Mouse (Mus musculus): ENCODE results near the gene Zcchc13.

Gene Zcchc13

DNA sequence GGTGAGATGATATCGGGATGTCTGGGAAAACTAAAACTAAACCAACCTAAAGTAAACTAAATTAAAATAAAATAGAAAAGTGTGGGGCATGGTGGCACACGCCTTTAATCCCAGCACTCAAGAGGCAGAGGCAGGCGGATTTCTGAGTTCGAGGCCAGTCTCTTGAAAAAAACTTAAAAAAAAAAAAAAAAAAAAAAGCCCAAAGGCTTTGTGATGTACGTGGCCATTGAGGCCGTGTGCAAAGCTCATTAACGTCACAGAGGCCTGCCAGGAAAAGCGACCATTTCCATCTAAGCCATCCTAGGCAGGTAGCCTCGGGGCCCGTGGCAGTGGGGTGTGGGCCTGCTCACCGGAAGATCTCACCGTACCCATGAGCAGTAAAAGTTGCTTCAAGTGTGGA lies at the start of gene Zcchc13:
TSS of gene Zcchc13 (plus strand) at position 284 of the 400 bp plus-strand sequence.
- DNase-seq, result no peak

DNA sequence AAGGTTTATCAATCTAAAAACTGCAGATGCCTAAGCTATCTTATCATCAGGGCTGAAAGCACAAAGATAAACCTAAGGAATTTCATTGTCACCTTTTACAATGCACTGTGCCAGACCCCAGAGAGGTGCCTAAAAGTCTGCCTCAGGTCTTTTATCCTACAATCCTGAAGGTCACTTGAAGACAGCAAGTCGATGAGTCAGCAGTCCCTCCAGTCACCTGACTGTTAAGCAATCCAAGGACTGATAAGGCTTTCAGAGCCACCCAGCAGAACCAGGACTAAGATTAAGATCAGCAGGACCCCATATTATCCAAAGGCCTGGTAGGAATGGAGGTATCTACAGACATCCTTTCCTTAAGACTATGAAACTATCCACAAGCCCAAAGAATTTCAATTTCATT lies 46.1 kb upstream of the Zcchc13 start:
- DNase-seq, result no peak

DNA sequence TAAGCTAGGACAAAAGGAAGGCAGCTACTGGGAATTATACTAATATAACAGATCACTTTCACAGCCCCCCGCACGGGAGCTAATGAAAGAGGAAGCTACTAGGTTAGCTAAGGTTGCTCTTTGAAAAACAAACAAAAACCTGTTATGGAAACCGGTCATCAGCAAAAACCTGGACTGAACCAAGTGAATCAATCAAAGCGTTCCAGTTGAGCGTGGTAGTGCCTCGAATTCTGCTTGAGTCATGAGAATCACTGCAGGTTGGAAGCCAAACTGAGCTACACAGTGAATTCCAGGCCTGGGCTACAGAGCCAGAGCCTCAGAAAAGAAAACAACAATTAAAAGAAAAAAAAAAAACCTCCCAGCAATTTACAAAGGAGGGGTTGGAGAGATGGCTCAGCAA lies 38.3 kb upstream of the Zcchc13 start:
- DNase-seq, result no peak

DNA sequence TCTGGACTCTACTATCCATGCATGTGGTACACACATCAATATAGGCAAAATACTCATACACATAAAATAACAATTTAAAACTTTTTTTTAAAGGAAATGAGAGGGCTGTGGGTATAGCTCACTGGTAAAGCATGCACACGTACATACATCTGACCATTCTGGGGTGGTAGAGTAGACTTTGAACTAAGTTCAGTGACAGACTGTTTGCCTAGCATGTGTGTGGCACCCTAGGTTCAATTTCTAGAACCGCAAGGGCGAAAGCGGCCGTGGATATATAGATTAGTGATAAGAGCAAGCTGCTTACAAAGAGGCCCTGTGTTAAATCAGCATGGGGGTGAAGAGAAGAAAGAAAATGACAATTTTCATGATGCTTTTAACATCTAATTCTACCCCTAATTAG lies 27.8 kb upstream of the Zcchc13 start:
- no peak for DNase-seq

DNA sequence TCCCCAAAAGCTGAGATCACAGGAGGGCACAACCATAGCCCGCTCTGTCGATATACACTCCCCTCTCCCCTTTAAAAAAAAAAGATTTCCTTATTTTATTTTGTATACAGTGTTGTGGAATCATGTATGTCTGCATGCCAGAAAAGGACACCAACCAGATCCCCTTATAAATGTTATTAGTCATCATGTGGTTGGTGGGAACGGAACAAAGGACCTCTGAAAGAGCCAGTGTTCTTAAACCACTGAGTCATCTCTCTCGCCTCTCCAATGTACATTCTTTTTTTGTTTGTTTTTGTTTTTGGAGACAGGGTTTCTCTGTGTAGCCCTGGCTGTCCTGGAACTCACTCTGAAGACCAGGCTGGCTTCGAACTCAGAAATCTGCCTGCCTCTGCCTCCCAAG lies 26.2 kb upstream of the Zcchc13 start:
- DNase-seq, result no peak

DNA sequence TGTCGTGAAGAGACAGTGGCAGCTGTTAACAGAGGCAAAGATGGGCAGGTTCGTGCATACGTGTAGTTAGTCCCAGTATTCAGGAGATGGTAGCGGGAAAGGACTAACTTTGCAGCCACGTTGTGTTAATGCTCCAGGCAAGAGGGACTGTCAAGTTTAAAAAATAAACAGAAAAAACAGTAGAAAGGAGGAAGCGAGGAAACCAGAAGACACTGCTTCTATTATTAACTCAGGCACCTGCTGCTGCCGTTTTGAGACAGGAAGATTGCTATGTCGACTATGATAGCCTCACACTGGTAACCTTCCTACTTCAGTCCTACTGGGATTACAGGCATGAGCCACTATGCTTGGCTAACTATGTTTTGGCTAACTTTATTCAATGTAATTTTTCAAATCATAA lies 24.9 kb upstream of the Zcchc13 start:
- no peak for DNase-seq

DNA sequence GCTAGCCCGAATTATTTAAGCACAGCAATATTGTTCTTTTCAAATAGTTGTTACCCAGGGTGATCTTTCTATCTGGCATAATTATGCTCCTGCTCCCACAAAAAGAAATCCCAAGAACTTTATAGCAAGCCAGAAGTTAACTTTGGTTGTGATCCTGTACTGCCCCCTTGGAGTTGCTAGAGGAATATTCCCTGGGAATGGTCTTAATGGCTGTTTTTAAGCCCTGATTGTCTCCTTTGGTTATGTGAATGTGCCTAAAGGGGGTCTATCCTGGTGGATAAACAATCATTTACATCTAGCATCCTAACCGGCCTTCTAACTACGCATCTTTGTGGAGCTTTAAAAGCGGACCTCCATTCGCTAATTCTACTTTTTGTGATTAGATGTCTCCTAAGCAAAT lies 20.0 kb upstream of the Zcchc13 start:
- no peak for DNase-seq

DNA sequence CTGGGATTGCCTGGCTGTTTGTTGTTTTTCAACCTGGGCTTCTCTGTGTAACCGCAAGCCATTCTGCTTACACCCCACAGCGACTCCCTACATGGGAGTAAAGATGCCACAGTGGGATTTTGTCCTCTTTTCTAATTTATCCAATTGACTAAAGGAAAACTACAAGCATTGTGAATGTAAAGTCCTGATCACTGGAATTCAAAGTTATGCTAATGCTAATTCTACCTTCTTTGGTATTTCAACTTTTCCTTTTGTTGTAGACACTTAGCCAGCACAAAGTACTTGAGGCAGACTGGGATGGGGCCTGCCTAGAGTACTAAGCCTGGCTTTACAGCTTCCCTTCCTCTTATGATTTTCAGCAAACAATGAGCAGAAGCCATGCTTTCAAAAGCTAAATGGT lies 18.9 kb upstream of the Zcchc13 start:
- no peak for DNase-seq

DNA sequence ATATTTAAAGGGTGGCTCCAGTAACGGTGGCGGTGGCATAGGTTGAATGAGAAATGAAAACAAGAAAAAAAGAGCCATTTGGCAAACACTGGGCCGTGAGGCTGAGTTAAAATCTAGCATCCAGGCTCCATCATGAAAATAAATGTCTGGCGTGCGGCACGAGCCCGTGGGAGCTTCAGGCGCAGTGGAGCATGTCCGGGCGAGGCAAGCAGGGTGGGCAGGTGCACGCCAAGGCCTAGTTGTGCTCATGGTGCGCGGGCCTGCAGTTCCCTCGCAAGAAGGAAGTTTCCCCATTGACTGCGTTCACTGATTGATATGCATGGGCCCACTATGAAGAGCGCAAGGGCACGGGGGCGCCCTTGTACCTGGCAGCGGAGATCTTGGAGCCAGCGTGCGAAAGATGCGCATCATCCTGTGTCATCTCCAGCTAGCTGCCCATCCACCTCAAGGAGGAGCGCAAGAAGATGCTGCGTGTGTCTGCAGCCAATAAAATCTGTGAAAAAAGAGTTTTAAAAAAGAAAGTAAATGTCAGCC lies 15.6 kb upstream of the Zcchc13 start:
- no peak for DNase-seq

DNA sequence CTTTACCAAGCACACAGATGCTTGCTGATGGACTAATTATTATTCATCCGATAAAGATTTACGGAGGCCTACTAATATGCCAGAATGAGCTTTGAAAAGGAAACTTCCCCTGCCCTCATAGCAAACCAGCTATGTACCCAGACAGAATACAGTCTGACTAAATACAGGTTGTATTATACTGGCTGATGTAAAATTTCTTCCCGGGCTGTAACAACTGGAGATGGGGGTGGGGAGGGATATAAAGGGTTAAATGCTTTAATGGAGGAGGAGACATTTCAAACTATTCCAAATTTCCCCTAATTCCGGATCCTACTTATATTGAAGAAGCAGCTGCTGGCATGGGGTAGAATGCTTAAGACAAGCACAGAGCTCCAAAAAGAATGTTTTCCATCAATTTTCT lies 14.9 kb upstream of the Zcchc13 start:
- no peak for DNase-seq

DNA sequence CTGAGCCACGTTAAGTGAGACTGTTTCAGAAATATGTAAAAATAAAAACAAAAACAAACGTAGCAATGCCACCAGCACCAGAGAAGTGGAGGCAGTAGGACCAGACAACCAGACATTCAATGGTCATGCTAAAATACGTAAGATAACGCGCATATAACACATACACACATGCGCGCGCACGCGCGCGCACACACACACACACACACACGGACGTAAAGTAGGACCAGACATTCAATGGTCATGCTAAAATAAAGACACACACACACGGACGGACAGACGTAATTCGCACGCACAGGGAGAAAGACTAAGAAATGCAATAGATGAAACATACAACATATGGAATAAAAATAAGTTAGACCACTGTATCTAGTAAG lies 14.2 kb upstream of the Zcchc13 start:
- DNase-seq, result peak; percentile 40 to 53

DNA sequence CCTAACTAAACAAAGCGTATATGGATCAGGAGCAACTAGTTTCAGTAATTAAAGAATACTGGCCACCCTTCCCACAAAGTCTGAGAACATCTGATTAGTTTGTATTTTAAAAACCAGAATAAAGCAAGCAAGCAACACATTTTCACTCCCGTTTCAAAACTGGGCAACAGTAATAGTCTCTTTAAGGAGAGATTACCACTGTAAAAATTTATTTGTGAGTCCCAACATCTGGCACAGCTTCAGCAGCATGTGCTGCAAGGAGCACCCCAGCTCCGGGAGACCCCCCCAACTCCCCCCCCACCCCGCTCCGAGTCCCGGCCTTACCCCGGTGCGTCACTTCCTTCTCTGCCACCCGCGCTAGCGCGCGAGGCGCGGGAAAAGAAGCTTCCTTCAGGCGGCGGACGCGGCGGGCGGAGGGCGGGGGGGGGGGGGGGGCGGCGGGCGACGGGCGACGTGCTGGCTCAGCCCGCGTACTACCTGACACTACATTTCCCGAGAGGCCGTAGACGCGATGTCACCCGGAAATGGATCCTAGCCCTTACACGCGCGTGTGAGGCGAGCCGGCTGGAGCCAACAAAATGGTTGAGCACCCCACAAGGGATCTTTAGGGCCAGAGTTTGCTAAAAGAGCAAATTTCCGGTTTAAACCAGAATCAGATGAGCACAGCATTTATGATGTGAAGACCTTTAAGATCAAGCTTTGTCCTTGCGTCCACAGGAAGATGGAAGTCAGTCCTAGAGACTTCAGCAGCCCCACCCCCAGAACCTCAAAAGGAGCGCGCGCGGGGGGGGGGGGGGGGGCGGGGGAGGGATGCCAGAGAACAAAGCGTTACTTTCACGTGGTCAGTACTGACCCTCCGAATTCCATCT lies 13.6 kb upstream of the Zcchc13 start:
- peak; percentile 74 to 85 for DNase-seq

DNA sequence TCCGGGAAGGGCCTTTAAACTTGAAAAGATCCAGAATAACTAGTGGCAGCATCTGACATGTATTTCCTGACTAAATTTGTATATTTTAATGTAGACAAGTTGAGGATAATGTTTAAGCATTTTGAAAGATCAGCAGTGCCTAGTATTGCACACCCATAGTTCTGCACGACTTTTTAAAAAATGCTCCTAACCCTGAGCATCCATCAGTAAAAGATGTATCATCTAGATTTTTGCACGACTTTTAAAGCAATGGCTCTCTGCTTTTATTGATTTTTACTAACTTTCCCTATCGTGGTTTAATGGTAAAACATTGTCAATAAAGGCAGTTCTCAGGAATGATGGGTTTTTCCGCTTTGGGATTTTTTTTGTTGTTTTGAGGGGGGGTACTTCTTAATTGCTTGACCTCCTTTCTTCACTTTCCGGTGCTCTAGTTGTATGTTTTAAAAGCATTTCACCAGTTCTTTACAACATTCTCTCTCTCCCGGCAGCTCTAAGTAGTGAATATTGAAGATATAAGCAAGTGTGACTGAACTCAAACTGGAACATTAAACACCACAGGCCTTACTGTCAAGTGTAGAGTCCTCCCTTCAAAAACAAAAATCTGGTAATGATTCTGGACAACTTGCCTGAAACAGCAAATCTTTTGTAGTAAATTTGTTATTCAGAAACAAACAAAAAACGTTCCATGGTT lies 12.8 kb upstream of the Zcchc13 start:
- DNase-seq, result no peak

DNA sequence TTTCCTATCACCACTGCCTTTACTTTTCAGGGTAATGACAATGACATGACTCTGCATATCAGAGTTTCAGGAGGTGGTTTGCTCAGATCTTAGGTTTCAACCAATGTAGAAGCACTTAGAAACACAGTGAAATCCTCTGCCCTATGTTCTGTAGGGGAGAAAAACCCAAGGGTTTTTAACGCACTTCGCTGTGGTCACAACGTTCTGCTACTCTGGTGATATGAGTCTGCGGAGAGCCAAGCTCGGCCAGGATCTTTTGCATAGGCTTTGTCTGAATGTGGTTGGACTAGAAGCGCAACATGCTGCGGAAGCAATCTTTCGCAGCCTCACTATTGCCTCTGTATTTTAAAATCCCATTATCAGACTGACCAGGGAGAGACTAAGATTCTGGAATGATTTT lies 8.6 kb upstream of the Zcchc13 start:
- DNase-seq, result no peak

DNA sequence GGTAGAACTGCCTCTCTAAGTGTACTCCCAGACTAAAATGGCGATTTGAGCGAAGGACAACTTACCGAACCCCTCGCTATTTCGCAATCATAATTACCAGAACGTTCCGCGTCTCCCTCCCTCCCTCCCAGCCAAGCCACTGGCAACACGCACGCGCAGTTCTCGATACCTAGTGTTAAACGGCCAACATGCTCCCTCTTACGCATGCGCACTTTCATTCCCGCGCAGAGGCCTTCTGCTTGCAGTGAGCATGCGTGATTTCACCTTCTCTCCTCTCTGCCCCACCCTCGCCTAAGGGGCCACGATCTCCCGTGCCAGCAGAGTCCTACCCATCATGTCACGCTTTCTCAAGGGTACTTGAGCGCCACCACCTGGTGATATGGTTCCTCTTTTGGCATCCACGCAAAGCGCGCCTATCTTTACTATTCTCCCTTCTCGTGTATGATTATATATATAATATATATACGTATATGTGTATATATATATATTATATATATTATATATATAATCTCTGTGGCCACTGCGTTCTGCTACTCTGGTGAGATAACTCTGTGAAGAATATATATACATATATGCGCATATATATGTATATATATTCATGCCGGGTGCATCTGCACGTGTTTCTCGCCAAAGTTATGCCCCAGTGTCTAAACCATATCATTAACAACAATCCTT lies 8.0 kb upstream of the Zcchc13 start:
- DNase-seq, result peak; percentile 90 to 97

DNA sequence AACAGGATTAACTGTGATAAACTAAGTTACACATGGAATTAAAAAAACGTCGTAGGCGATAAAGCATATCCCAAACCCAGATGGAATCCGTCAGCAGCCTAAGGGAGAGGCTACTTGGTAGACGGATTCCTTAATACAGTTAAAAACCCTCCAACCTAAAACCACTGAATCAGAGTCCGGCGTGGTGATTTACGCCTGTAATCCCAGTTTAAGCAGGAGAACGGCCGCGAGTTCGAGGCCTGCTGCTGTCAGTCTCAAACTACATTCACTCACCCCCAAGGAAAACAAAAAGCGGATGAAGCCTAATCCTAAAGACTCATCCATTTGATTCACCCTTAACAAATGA lies 7.5 kb upstream of the Zcchc13 start:
- peak in 1 of 2 experiments; percentile 41 for DNase-seq

DNA sequence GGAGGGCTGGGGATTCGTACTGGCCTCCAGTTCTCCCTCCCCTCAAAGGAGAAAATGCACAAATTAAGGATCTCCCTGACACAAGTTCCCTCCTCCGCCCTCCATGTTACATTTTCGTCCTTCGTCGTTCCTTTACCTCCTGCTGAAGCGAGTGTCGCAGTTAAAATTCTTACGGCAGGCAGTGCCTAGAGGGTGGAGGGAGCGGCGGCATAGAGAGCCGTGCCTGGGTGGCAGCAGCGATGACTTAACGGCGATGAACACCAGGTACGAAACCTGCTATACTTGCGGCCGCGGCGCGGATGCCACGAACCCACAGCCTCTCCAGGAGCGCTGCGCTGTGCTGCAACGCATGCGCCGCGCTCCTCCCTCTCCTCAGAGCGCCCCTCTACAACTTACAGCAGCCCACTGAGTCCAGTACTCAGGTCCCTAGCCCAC lies 7.0 kb upstream of the Zcchc13 start:
- DNase-seq, result peak; percentile 54 to 55

DNA sequence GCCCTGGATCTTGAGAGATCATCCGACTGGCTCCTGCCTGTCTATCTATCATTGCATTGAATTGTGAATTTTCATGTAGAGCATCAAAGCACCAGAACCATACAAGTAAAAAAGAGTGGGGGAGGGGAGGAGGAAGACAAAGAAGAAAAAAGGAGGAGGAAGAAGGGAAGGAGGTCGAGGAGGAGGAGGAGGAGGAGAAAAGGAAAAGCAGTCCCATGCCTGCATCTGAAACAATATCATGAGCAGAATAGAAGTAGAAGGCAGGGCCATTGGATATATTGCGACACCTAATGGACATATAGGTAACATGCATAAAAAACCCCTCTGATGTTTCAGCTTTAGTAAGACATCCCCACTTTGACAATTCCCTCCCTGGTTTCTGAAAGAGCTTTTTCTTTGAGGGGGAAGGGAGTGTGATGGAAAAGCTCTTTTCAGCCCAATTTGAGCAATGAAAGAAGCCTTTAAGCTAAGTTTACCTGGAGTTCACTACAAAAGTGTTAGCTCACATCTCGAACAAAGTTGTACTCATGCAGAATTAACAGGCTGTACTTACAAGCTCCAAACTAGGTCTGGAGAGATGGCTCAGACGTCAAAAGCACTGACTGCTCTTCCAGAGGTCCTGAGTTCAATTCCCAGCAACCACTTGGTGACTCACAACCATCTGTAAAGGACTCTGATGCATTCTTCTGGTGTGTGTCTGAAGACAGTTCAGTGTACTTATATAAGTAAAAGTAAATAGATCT lies 5.8 kb upstream of the Zcchc13 start:
- peak in 1 of 2 experiments; percentile 18 for DNase-seq

DNA sequence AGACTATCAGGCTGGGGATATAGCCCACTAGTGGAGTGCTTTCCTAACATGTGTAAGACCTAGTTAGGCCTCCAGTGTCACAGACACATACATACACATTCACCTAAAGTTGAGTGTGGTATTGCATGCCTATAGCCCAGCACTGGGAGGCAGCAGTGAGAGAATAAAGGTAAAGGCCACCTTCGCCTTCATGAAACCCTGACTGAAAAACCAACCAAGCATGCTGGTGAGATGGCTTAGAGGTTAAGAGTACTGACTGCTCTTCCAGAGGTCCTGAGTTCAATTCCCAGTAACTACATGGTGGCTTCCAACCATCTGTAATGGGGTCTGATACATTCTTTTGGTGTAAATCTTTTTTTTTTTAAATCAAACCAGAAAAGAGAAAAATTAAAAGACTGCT lies 1.5 kb upstream of the Zcchc13 start:
- DNase-seq, result no peak

DNA sequence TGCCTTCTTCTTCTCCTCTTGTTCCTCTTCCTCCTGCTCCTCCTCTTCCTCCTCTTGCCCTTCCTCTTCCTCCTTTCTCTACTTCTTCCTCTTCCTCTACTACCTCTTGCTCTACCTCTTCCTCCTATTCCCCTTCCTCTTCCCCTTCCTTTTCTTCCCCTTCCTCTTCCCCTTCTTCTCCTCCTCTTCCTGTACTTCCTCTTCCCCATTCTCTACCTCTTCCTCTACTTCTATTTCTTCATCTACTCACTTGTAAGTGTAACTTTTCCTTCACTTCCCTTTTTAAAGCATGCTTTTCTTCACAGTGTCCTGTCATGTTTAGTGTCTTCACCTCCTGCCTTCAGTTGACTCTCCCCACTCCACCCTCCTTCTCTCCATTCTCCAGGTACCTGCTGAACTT lies 3.5 kb downstream of the Zcchc13 start:
- no peak for DNase-seq

DNA sequence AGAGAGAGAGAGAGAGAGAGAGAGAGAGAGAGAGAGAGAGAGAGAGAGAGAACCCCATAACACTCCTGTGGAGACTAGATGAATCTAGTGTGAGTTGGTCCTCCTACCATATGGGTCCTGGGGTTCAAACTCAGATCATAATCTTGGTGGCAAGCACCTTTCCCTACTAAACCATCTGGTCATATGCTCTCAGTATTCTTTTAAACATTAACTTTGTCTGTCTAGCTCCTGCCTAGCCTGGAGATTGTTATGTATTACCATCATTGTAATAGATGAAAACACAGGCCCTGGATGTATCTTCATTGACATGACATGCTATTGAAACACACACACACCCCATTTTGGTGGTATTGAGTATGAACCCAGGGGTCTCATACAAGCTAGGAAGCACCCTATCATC lies 5.6 kb downstream of the Zcchc13 start:
- no peak for DNase-seq

DNA sequence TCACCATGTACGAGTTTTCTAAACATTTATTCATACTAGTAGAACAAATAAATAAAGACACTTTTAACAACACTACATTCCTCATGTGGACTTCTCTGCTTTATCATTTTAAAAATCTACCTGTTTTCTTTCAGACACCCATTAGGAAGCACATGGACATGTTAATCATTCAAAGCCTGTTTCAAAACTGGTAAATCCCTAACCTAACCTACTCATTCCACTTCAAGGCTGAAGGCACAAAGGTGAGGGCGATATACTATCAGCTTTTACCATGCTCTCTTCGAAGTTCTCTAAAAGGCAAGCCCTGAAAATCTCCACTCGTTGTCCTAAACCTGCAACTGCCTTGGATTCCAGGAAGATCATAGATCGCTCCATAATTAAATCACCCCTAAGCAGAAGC lies 8.2 kb downstream of the Zcchc13 start:
- DNase-seq, result no peak

DNA sequence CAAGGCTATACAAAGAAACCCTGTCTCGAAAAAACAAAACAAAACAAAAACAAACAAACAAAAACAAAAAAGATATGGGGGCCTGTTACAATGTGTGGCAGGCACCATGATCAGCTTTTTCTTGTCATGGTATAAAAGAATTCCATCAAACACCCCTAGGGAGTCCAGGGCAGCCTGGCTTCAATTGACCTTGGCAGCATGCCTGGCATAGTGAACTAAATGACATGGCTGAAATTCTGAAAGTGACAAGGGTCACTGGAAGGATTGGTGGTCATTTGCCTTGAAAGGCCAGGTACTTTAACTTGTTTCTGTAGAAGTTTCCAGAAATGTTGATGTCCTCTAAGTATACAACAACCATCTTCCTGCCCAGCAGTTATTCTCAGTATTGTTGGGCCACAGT lies 13.9 kb downstream of the Zcchc13 start:
- no peak for DNase-seq
